Mouse (Mus musculus) G1E (cell line): Measurements from ENCODE around the gene Olfr898. TPM values are rescaled to one million over a fixed set of nuclear protein-coding genes. Genes with fewer than 3 reads are reported as not detected.

Experiments
- ATAC-seq: 2 replicates; pipeline ENCODE4 v1.8.0; 2016; ENCODE audit warnings: mild to moderate bottlenecking; ENCODE audit not compliant: insufficient number of reproducible peaks, poor library complexity, low FRiP score, severe bottlenecking; ENCODE audit errors: extremely low read depth
- DNase-seq: peaks from one replicate; pipeline ENCODE4 v3.0.0; 2012; ENCODE audit warnings: low spot score
- H3K27me3 ChIP-seq: 2 replicates; pipeline ENCODE4 v1.6.1; 2012; ENCODE audit warnings: mild to moderate bottlenecking, low read length, inconsistent platforms; ENCODE audit not compliant: insufficient read depth
- H3K36me3 ChIP-seq: replicated peaks from 2 replicates; pipeline ENCODE3; 2012; ENCODE audit warnings: mild to moderate bottlenecking, inconsistent platforms
- H3K4me1 ChIP-seq: 2 replicates; pipeline ENCODE4 v1.6.1; 2012; ENCODE audit warnings: low read depth, low read length, inconsistent platforms, mixed read lengths; ENCODE audit not compliant: insufficient read depth
- H3K4me3 ChIP-seq: 2 replicates; pipeline ENCODE4 v1.5.1; 2012; ENCODE audit warnings: low read depth, mild to moderate bottlenecking, inconsistent platforms, low read length, moderate library complexity, mixed read lengths
- H3K9me3 ChIP-seq: replicated peaks from 2 replicates; pipeline ENCODE4 v1.6.1; 2012; ENCODE audit warnings: inconsistent platforms
- CTCF ChIP-seq: IDR thresholded peaks from 2 replicates; pipeline ENCODE4 v1.5.1; 2012; ENCODE audit warnings: low read depth, low read length, inconsistent platforms, mixed read lengths
- GATA1 ChIP-seq: IDR thresholded peaks from 2 replicates; pipeline ENCODE4 v1.6.1; 2012; ENCODE audit warnings: borderline replicate concordance, low read length, inconsistent platforms, mixed read lengths
- GATA2 ChIP-seq: IDR thresholded peaks from 2 replicates; pipeline ENCODE4 v1.6.1; 2012; ENCODE audit warnings: low read depth, low read length, inconsistent platforms, borderline replicate concordance
- POLR2AphosphoS5 ChIP-seq: IDR thresholded peaks from 2 replicates; pipeline ENCODE4 v1.6.1; 2012; ENCODE audit warnings: low read depth, low read length, inconsistent platforms; ENCODE audit not compliant: insufficient replicate concordance
- TAL1 ChIP-seq: conservative IDR thresholded peaks from 2 replicates; pipeline ENCODE4 v1.6.1; 2012; ENCODE audit warnings: low read depth, low read length, inconsistent platforms, mixed read lengths
- polyA plus RNA-seq: library from polyadenylated mRNA; stranded (reverse); fragments of >175 nt; gene quantifications from 2 replicates; pipeline ENCODE4 v1.2.3, GENCODE M21; 2012
- total RNA-seq, 2 experiments: library from RNA; stranded (forward) in 1 of 2; stranded (reverse) in 1 of 2; fragments of 200-1000 nt in 1 of 2; fragments of >200 nt in 1 of 2; fragmentation: Nextera tagmentation in 1 of 2; gene quantifications; 2 replicates each; pipeline ENCODE4 v1.2.3; 2014 to 2017

The Olfr898 gene
- not detected in 2 replicates for total RNA-seq (2014; fragmentation: Nextera tagmentation)
- not detected in 2 replicates for total RNA-seq (2017)
- not detected in 2 replicates for polyA plus RNA-seq

DNA sequence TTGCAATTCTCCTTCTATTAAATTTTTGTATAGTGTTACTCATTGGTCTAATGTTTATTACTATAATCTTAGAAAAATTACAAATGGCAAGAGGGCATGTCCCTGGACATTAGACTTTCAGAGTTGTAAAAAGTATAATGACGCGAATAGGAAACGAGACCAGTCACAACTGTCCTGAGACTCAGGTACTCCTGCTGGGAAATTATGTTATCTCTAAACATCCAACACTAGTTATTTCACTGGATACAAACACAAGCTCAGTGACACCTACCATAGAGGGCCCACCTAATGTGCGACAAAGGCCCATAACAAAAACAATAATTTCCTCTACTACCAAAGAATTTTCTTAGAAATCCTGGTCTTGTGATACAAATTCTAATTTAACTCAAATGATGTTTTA, at the start of gene Olfr898:
TSS of gene Olfr898 (plus strand) at position 301 of the 400 bp plus-strand sequence.
- H3K9me3 ChIP-seq: no peaks in the 10 kb centered on the region
- ATAC-seq (no peak), DNase-seq (no peak)
- H3K36me3 ChIP-seq: no peaks in the 10 kb centered on the region
- TF ChIP-seq GATA1: no peak
- TF ChIP-seq GATA2: no peak
- no peak for TF ChIP-seq POLR2AphosphoS5
- TF ChIP-seq CTCF: no peak
- no peak for TF ChIP-seq TAL1
- no peaks in the 10 kb centered on the region for H3K27me3 ChIP-seq
- no peaks in the 10 kb centered on the region for H3K4me1 ChIP-seq
- no peak within 1 kb of the TSS for H3K4me3 ChIP-seq

DNA sequence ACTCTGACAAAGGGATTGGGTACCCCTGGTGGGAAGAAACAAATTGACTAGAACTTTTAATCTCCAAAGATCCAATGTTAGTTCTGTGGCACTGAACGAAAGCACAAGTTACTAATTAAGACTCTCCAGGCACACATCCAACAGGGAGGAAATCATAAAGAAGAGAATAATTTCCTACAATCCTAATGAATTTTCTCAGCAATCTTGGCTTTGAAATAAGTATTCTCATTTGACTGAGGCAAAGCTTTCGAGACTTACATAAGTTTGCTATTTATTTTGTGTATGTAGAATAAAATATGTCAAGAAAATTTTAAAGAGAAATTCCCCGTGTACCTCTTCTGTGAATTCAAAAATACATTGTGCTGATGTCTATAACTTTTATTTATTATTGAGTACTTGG, 19.5 kb upstream of the Olfr898 start, which contains the start of gene Olfr25:
TSS of gene Olfr25 (plus strand) at position 301 of the 400 bp plus-strand sequence.
- no peaks in the 10 kb centered on the region for H3K4me1 ChIP-seq
- H3K4me3 ChIP-seq: no peak within 1 kb of the TSS
- no peak for ATAC-seq

DNA sequence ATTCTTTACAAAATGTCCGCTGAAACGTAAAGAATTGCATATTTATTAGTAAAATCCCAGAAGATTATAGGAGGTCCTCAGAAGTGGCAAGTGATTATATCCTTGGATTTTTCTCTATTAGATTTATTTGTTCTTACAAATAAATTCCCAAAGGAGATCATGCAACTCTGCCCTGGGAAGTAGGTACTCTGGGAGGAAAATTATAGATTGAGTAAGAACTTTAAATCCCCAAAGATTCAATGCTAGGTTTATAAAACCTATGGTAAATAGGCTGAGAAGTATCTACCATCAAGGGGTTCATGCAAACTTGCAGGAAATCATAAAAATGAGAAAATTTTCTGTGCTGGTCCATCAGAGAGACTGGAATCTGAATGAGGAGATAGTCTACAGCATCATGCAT, 18.4 kb downstream of the Olfr898 start, which contains the start of gene Olfr250:
TSS of gene Olfr250 (plus strand) at position 301 of the 400 bp plus-strand sequence.
- H3K4me1 ChIP-seq: no peaks in the 10 kb centered on the region
- H3K4me3 ChIP-seq: no peak within 1 kb of the TSS
- no peaks in the 10 kb centered on the region for H3K36me3 ChIP-seq
- TF ChIP-seq POLR2AphosphoS5 (no peak), GATA1 (no peak), GATA2 (no peak), CTCF (no peak), TAL1 (no peak)
- ATAC-seq (no peak), DNase-seq (no peak)
- H3K9me3 ChIP-seq: no peaks in the 10 kb centered on the region
- H3K27me3 ChIP-seq: no peaks in the 10 kb centered on the region

More for the DNA sequence above, 19.5 kb upstream of the Olfr898 start, which contains the start of gene Olfr25:
- DNase-seq: no peak
- no peaks in the 10 kb centered on the region for H3K9me3 ChIP-seq
- no peaks in the 10 kb centered on the region for H3K27me3 ChIP-seq
- TF ChIP-seq GATA2 (no peak), GATA1 (no peak), TAL1 (no peak), CTCF (no peak)
- no peaks in the 10 kb centered on the region for H3K36me3 ChIP-seq

DNA sequence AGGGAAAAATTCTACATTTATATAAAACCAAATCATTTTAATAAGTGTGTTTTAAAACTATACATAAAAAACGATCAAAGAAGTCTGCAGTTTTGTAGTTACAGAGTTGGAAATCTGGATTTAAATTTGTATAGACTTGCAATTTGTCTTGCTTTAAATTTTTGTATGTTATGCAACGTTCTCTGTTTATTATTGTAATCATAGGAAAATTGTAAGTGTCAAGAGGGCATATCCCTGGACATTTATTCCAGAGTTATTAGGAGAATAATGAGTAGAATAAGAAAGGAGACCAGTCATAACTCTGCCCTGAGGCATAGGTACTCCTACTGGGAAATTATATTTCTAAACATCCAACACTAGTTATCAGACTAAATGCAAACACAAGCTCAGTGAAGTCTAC, 28.6 kb downstream of the Olfr898 start, which contains the start of gene Olfr251:
TSS of gene Olfr251 (plus strand) at position 301 of the 400 bp plus-strand sequence.
- no peak within 1 kb of the TSS for H3K4me3 ChIP-seq
- no peaks in the 10 kb centered on the region for H3K27me3 ChIP-seq
- H3K36me3 ChIP-seq: no peaks in the 10 kb centered on the region
- H3K4me1 ChIP-seq: no peaks in the 10 kb centered on the region
- H3K9me3 ChIP-seq: no peaks in the 10 kb centered on the region
- ATAC-seq (no peak), DNase-seq (no peak)
- TF ChIP-seq POLR2AphosphoS5: no peak
- TF ChIP-seq GATA1: no peak
- no peak for TF ChIP-seq TAL1
- TF ChIP-seq CTCF: no peak
- no peak for TF ChIP-seq GATA2

DNA sequence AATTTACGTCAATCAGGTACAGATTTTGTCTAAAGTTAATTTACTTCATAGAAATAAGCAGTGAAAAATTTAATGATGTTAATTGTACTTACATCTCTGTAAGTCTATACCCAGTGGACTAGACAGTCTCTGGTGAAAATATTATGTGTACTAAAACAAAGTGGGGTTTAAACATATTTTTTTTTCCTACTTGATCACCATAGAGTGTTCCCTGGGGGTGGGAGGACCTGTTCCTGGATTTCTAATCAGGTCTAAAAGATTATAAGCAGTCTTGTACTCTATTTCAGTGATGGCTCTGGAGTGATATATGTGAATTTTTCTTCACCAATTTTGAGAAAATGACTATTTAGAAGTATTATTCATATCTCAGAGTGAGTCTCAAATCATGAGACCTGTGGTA, 53.2 kb downstream of the Olfr898 start, which contains the start of gene Olfr147:
TSS of gene Olfr147 (plus strand) at position 301 of the 400 bp plus-strand sequence.
- Histone ChIP-seq H3K4me1 (no peaks in the 10 kb centered on the region), H3K36me3 (no peaks in the 10 kb centered on the region), H3K9me3 (no peaks in the 10 kb centered on the region), H3K27me3 (no peaks in the 10 kb centered on the region), H3K4me3 (no peak within 1 kb of the TSS)
- no peak for DNase-seq
- no peak for TF ChIP-seq TAL1
- no peak for TF ChIP-seq GATA2
- no peak for TF ChIP-seq CTCF
- TF ChIP-seq GATA1: no peak
- TF ChIP-seq POLR2AphosphoS5: no peak
- no peak for ATAC-seq

Other genes with a start within 250 kb of the Olfr898 start
Only the 20 nearest of the 23 such genes appear.
- gene Olfr890, start 205.9 kb upstream of the Olfr898 start, total RNA-seq (2014; fragmentation: Nextera tagmentation): not detected in 2 replicates
- gene Olfr890, start 205.9 kb upstream of the Olfr898 start, total RNA-seq (2017): 0.11 TPM in 1 of 2 replicates, not detected in the other
- not detected in 2 replicates for gene Olfr890, start 205.9 kb upstream of the Olfr898 start, polyA plus RNA-seq
- not detected in 2 replicates for gene Olfr891, start 167.6 kb upstream of the Olfr898 start, total RNA-seq (2014; fragmentation: Nextera tagmentation)
- not detected in 2 replicates for gene Olfr891, start 167.6 kb upstream of the Olfr898 start, total RNA-seq (2017)
- not detected in 2 replicates for gene Olfr891, start 167.6 kb upstream of the Olfr898 start, polyA plus RNA-seq
- gene Olfr893, start 140.0 kb upstream of the Olfr898 start, total RNA-seq (2014; fragmentation: Nextera tagmentation): not detected in 2 replicates
- 0.11 TPM in 1 of 2 replicates, not detected in the other for gene Olfr893, start 140.0 kb upstream of the Olfr898 start, total RNA-seq (2017)
- gene Olfr893, start 140.0 kb upstream of the Olfr898 start, polyA plus RNA-seq: not detected in 2 replicates
- gene Olfr894, start 130.4 kb upstream of the Olfr898 start, total RNA-seq (2014; fragmentation: Nextera tagmentation): not detected in 2 replicates
- gene Olfr894, start 130.4 kb upstream of the Olfr898 start, total RNA-seq (2017): 0.05 TPM in 1 of 2 replicates, not detected in the other
- not detected in 2 replicates for gene Olfr894, start 130.4 kb upstream of the Olfr898 start, polyA plus RNA-seq
- not detected in 2 replicates for gene Olfr143, start 95.6 kb upstream of the Olfr898 start, total RNA-seq (2014; fragmentation: Nextera tagmentation)
- gene Olfr143, start 95.6 kb upstream of the Olfr898 start, total RNA-seq (2017): 0.22 TPM in 1 of 2 replicates, not detected in the other
- gene Olfr143, start 95.6 kb upstream of the Olfr898 start, polyA plus RNA-seq: not detected in 2 replicates
- gene Olfr895, start 80.6 kb upstream of the Olfr898 start, total RNA-seq (2014; fragmentation: Nextera tagmentation): not detected in 2 replicates
- 0.11 TPM in 1 of 2 replicates, not detected in the other for gene Olfr895, start 80.6 kb upstream of the Olfr898 start, total RNA-seq (2017)
- gene Olfr895, start 80.6 kb upstream of the Olfr898 start, polyA plus RNA-seq: not detected in 2 replicates
- not detected in 2 replicates for gene Olfr896-ps1, start 57.3 kb upstream of the Olfr898 start, total RNA-seq (2014; fragmentation: Nextera tagmentation)
- 0.06 TPM in 1 of 2 replicates, not detected in the other for gene Olfr896-ps1, start 57.3 kb upstream of the Olfr898 start, total RNA-seq (2017)
- gene Olfr896-ps1, start 57.3 kb upstream of the Olfr898 start, polyA plus RNA-seq: not detected in 2 replicates
- not detected in 2 replicates for gene Olfr25, start 19.4 kb upstream of the Olfr898 start, total RNA-seq (2014; fragmentation: Nextera tagmentation)
- 0.06 TPM in 1 of 2 replicates, not detected in the other for gene Olfr25, start 19.4 kb upstream of the Olfr898 start, total RNA-seq (2017)
- gene Olfr25, start 19.4 kb upstream of the Olfr898 start, polyA plus RNA-seq: not detected in 2 replicates
- not detected in 2 replicates for gene Olfr250, start 18.5 kb downstream of the Olfr898 start, total RNA-seq (2014; fragmentation: Nextera tagmentation)
- not detected in 2 replicates for gene Olfr250, start 18.5 kb downstream of the Olfr898 start, total RNA-seq (2017)
- gene Olfr250, start 18.5 kb downstream of the Olfr898 start, polyA plus RNA-seq: not detected in 2 replicates
- gene Olfr251, start 28.7 kb downstream of the Olfr898 start, total RNA-seq (2014; fragmentation: Nextera tagmentation): not detected in 2 replicates
- not detected in 2 replicates for gene Olfr251, start 28.7 kb downstream of the Olfr898 start, total RNA-seq (2017)
- gene Olfr251, start 28.7 kb downstream of the Olfr898 start, polyA plus RNA-seq: not detected in 2 replicates
- not detected in 2 replicates for gene Olfr147, start 53.3 kb downstream of the Olfr898 start, total RNA-seq (2014; fragmentation: Nextera tagmentation)
- 0.16 TPM in 1 of 2 replicates, not detected in the other for gene Olfr147, start 53.3 kb downstream of the Olfr898 start, total RNA-seq (2017)
- not detected in 2 replicates for gene Olfr147, start 53.3 kb downstream of the Olfr898 start, polyA plus RNA-seq
- not detected in 2 replicates for gene Olfr901, start 81.0 kb downstream of the Olfr898 start, total RNA-seq (2014; fragmentation: Nextera tagmentation)
- not detected in 2 replicates for gene Olfr901, start 81.0 kb downstream of the Olfr898 start, total RNA-seq (2017)
- not detected in 2 replicates for gene Olfr901, start 81.0 kb downstream of the Olfr898 start, polyA plus RNA-seq
- gene Olfr902, start 99.2 kb downstream of the Olfr898 start, total RNA-seq (2014; fragmentation: Nextera tagmentation): not detected in 2 replicates
- not detected in 2 replicates for gene Olfr902, start 99.2 kb downstream of the Olfr898 start, total RNA-seq (2017)
- not detected in 2 replicates for gene Olfr902, start 99.2 kb downstream of the Olfr898 start, polyA plus RNA-seq
- gene Olfr904, start 114.7 kb downstream of the Olfr898 start, total RNA-seq (2014; fragmentation: Nextera tagmentation): not detected in 2 replicates
- gene Olfr904, start 114.7 kb downstream of the Olfr898 start, total RNA-seq (2017): under 0.01 TPM in 1 of 2 replicates, not detected in the other
- gene Olfr904, start 114.7 kb downstream of the Olfr898 start, polyA plus RNA-seq: not detected in 2 replicates
- gene Olfr905, start 122.7 kb downstream of the Olfr898 start, total RNA-seq (2014; fragmentation: Nextera tagmentation): not detected in 2 replicates
- 0.11 and 0.12 TPM in 2 replicates for gene Olfr905, start 122.7 kb downstream of the Olfr898 start, total RNA-seq (2017)
- gene Olfr905, start 122.7 kb downstream of the Olfr898 start, polyA plus RNA-seq: not detected in 2 replicates
- not detected in 2 replicates for gene Olfr906, start 138.7 kb downstream of the Olfr898 start, total RNA-seq (2014; fragmentation: Nextera tagmentation)
- gene Olfr906, start 138.7 kb downstream of the Olfr898 start, total RNA-seq (2017): 0.12 TPM in 1 of 2 replicates, not detected in the other
- gene Olfr906, start 138.7 kb downstream of the Olfr898 start, polyA plus RNA-seq: not detected in 2 replicates
- gene Olfr907, start 147.4 kb downstream of the Olfr898 start, total RNA-seq (2014; fragmentation: Nextera tagmentation): not detected in 2 replicates
- 0.05 TPM in 1 of 2 replicates, not detected in the other for gene Olfr907, start 147.4 kb downstream of the Olfr898 start, total RNA-seq (2017)
- not detected in 2 replicates for gene Olfr907, start 147.4 kb downstream of the Olfr898 start, polyA plus RNA-seq
- not detected in 2 replicates for gene Olfr911-ps1, start 173.2 kb downstream of the Olfr898 start, total RNA-seq (2014; fragmentation: Nextera tagmentation)
- 0.06 and 0.27 TPM in 2 replicates for gene Olfr911-ps1, start 173.2 kb downstream of the Olfr898 start, total RNA-seq (2017)
- not detected in 2 replicates for gene Olfr911-ps1, start 173.2 kb downstream of the Olfr898 start, polyA plus RNA-seq
- not detected in 2 replicates for gene Olfr910, start 189.4 kb downstream of the Olfr898 start, total RNA-seq (2014; fragmentation: Nextera tagmentation)
- gene Olfr910, start 189.4 kb downstream of the Olfr898 start, total RNA-seq (2017): 0.11 and 0.12 TPM in 2 replicates
- not detected in 2 replicates for gene Olfr910, start 189.4 kb downstream of the Olfr898 start, polyA plus RNA-seq
- gene Olfr912, start 231.8 kb downstream of the Olfr898 start, total RNA-seq (2014; fragmentation: Nextera tagmentation): not detected in 2 replicates
- gene Olfr912, start 231.8 kb downstream of the Olfr898 start, total RNA-seq (2017): 0.05 and 0.06 TPM in 2 replicates
- not detected in 2 replicates for gene Olfr912, start 231.8 kb downstream of the Olfr898 start, polyA plus RNA-seq